Mouse (Mus musculus): ENCODE measurements at regions not wholly inside any gene's neighbourhood (a gene's known extent, or its start where the extent isn't known, plus 50 kb on each side); places are given as distances from the start of the nearest gene placed in this dataset.

GRCm38 (mm10) chr11:19299411-19299810 lies 280.6 kb upstream of the Meis1 start:
- H3K4me3 ChIP-seq (ENCODE audit: low read depth, low read length) = no peak overlapping the region

GRCm38 (mm10) chr11:19306687-19307086 lies 287.9 kb upstream of the Meis1 start:
- no peaks in the 10 kb centered on the region for H3K36me3 ChIP-seq (ENCODE audit: control insufficient read depth, insufficient read depth)
- TF ChIP-seq CTCF (IDR thresholded peaks at IDR 0.05; ENCODE audit: low read depth) = no peak
- H3K9me3 ChIP-seq (ENCODE audit: control insufficient read depth) = no peaks in the 10 kb centered on the region
- 77% methylated on average over 5 of the region's 5 CpGs for WGBS
- no peak overlapping the region for H3K4me3 ChIP-seq (ENCODE audit: low read depth, low read length)
- no peak overlapping the region for H3K4me2 ChIP-seq (replicated peaks; ENCODE audit: low read depth)
- H3K27me3 ChIP-seq (replicated peaks; ENCODE audit: control insufficient read depth, insufficient read depth, low read length) = no peaks in the 10 kb centered on the region
- no peak overlapping the region for H3K9ac ChIP-seq (ENCODE audit: low read depth, low read length)
- H3K27ac ChIP-seq (ENCODE audit: low read depth, low read length) = no peak overlapping the region
- no peak for ATAC-seq
- no peaks in the 10 kb centered on the region for H3K4me1 ChIP-seq (replicated peaks; ENCODE audit: control insufficient read depth, insufficient read depth, low read length)

More at GRCm38 (mm10) chr11:19299411-19299810, 280.6 kb upstream of the Meis1 start:
- Histone ChIP-seq H3K9me3 (ENCODE audit: control insufficient read depth) (no peaks in the 10 kb centered on the region), H3K27ac (ENCODE audit: low read depth, low read length) (no peak overlapping the region), H3K9ac (ENCODE audit: low read depth, low read length) (no peak overlapping the region), H3K4me2 (replicated peaks; ENCODE audit: low read depth) (no peak overlapping the region), H3K4me1 (replicated peaks; ENCODE audit: control insufficient read depth, insufficient read depth, low read length) (no peaks in the 10 kb centered on the region), H3K36me3 (ENCODE audit: control insufficient read depth, insufficient read depth) (no peaks in the 10 kb centered on the region), H3K27me3 (replicated peaks; ENCODE audit: control insufficient read depth, insufficient read depth, low read length) (no peaks in the 10 kb centered on the region)
- ATAC-seq = no peak
- 100% methylated on average over 1 of the region's 1 CpGs for WGBS
- TF ChIP-seq CTCF (IDR thresholded peaks at IDR 0.05; ENCODE audit: low read depth) = no peak

DNA sequence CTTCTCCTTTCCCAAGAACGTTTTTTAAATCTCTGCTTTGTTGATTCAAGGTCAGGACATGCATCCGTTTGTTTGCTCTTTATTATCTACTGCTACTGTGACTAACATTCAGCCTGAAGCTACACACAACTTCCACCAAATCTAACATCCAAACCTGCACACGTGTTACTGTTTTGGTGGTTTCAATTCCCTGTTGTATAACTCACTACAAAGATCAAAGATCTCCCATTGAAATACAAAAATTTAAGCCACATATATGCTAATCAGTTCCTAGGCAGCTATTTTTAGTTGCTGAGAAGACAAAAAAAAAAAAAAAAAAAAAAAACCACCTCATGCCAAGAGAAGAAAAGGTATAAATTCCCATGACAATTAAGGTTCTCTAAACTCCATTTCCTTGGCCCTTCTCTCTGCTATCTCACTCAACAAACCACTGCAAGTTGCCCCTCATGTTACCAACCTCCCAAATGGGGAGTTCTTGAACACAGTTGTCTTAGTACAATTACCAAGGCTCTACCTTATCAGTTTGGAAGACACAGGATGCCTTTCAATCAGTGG lies 312.0 kb upstream of the Meis1 start:
- ATAC-seq = no peak
- 47% methylated on average over 2 of the region's 3 CpGs for WGBS

GRCm38 (mm10) chr11:19332274-19332673 lies 313.5 kb upstream of the Meis1 start:
- Histone ChIP-seq H3K9ac (ENCODE audit: low read depth, low read length) (no peak overlapping the region), H3K4me1 (replicated peaks; ENCODE audit: control insufficient read depth, insufficient read depth, low read length) (no peaks in the 10 kb centered on the region), H3K27me3 (replicated peaks; ENCODE audit: control insufficient read depth, insufficient read depth, low read length) (no peaks in the 10 kb centered on the region), H3K36me3 (ENCODE audit: control insufficient read depth, insufficient read depth) (no peaks in the 10 kb centered on the region), H3K9me3 (ENCODE audit: control insufficient read depth) (no peaks in the 10 kb centered on the region), H3K4me3 (ENCODE audit: low read depth, low read length) (no peak overlapping the region), H3K4me2 (replicated peaks; ENCODE audit: low read depth) (no peak overlapping the region), H3K27ac (ENCODE audit: low read depth, low read length) (no peak overlapping the region)
- ATAC-seq = no peak
- TF ChIP-seq CTCF (IDR thresholded peaks at IDR 0.05; ENCODE audit: low read depth) = no peak

More for the DNA sequence above, 312.0 kb upstream of the Meis1 start:
- TF ChIP-seq CTCF (IDR thresholded peaks at IDR 0.05; ENCODE audit: low read depth) = no peak
- H3K4me3 ChIP-seq (ENCODE audit: low read depth, low read length) = no peak overlapping the region
- H3K9ac ChIP-seq (ENCODE audit: low read depth, low read length) = no peak overlapping the region
- H3K9me3 ChIP-seq (ENCODE audit: control insufficient read depth) = no peaks in the 10 kb centered on the region
- H3K27me3 ChIP-seq (replicated peaks; ENCODE audit: control insufficient read depth, insufficient read depth, low read length) = no peaks in the 10 kb centered on the region
- H3K4me1 ChIP-seq (replicated peaks; ENCODE audit: control insufficient read depth, insufficient read depth, low read length) = no peaks in the 10 kb centered on the region
- no peak overlapping the region for H3K4me2 ChIP-seq (replicated peaks; ENCODE audit: low read depth)
- no peaks in the 10 kb centered on the region for H3K36me3 ChIP-seq (ENCODE audit: control insufficient read depth, insufficient read depth)
- H3K27ac ChIP-seq (ENCODE audit: low read depth, low read length) = no peak overlapping the region

GRCm38 (mm10) chr11:19332727-19333126 lies 313.9 kb upstream of the Meis1 start:
- Histone ChIP-seq H3K4me1 (replicated peaks; ENCODE audit: control insufficient read depth, insufficient read depth, low read length) (no peaks in the 10 kb centered on the region), H3K9me3 (ENCODE audit: control insufficient read depth) (no peaks in the 10 kb centered on the region), H3K27ac (ENCODE audit: low read depth, low read length) (no peak overlapping the region), H3K4me2 (replicated peaks; ENCODE audit: low read depth) (no peak overlapping the region), H3K27me3 (replicated peaks; ENCODE audit: control insufficient read depth, insufficient read depth, low read length) (no peaks in the 10 kb centered on the region), H3K36me3 (ENCODE audit: control insufficient read depth, insufficient read depth) (no peaks in the 10 kb centered on the region), H3K4me3 (ENCODE audit: low read depth, low read length) (no peak overlapping the region), H3K9ac (ENCODE audit: low read depth, low read length) (no peak overlapping the region)
- no peak for ATAC-seq
- 46% methylated on average over 1 of the region's 1 CpGs for WGBS
- TF ChIP-seq CTCF (IDR thresholded peaks at IDR 0.05; ENCODE audit: low read depth) = no peak

DNA sequence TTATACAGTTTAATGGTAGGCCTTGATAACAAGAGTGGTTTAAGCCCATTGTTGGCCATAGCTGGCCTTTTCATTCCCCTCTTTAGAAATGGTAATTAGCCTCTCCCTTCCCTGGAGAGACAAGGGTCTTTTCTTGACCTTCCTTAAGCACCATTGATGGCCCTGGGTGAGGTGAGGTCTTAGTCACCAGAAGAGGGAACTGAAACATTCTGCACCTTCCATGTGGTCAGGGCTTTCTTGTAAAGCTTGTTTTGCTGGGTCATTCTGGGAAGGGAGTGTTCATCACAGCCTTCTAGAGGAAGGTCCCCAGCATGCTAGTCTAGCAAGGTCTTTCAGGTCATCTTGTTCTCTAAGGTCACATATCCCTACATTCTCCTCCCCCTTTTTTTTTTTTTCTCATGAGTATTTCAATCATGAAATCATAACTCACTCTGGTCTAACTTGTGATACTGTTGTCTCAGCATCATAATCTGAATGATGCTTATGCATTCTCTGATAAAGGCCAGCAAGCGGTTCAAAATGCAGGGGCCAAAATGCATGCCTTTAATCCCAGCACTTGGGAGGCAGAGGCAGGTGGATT lies 315.2 kb upstream of the Meis1 start:
- H3K4me3 ChIP-seq (ENCODE audit: low read depth, low read length) = no peak overlapping the region
- no peak overlapping the region for H3K27ac ChIP-seq (ENCODE audit: low read depth, low read length)
- H3K9me3 ChIP-seq (ENCODE audit: control insufficient read depth) = no peaks in the 10 kb centered on the region
- TF ChIP-seq CTCF (IDR thresholded peaks at IDR 0.05; ENCODE audit: low read depth) = no peak
- WGBS = 94% methylated on average over 1 of the region's 1 CpGs
- no peaks in the 10 kb centered on the region for H3K36me3 ChIP-seq (ENCODE audit: control insufficient read depth, insufficient read depth)
- H3K4me1 ChIP-seq (replicated peaks; ENCODE audit: control insufficient read depth, insufficient read depth, low read length) = no peaks in the 10 kb centered on the region
- no peaks in the 10 kb centered on the region for H3K27me3 ChIP-seq (replicated peaks; ENCODE audit: control insufficient read depth, insufficient read depth, low read length)
- H3K9ac ChIP-seq (ENCODE audit: low read depth, low read length) = no peak overlapping the region
- ATAC-seq = no peak
- no peak overlapping the region for H3K4me2 ChIP-seq (replicated peaks; ENCODE audit: low read depth)
